Mouse (Mus musculus) liver, embryonic 14.5 days (tissue): ENCODE results near the gene Kbtbd6.

ENCODE experiments used
- CTCF ChIP-seq: IDR thresholded peaks from 2 replicates; pipeline ENCODE4 v1.5.1; 2016; ENCODE audit warnings: antibody characterized with exemption, low read depth, control low read depth
- EP300 ChIP-seq: IDR thresholded peaks from 2 replicates; pipeline ENCODE4 v1.6.1; 2016; ENCODE audit warnings: antibody characterized with exemption, low read depth

GRCm38 (mm10) chr14:79494349-79494748 is 42.7 kb downstream of the Kbtbd6 start:
- TF ChIP-seq CTCF (no peak), EP300 (no peak)
